Mouse (Mus musculus) bone marrow macrophage, adult 2 months (primary cell): ENCODE results near the gene Cdk18.

Source experiments
- CTCF ChIP-seq: IDR thresholded peaks from 2 replicates; pipeline ENCODE4 v1.5.1; 2012; ENCODE audit warnings: low read depth, mild to moderate bottlenecking, low read length, moderate library complexity
- POLR2A ChIP-seq: IDR thresholded peaks from 2 replicates; pipeline ENCODE4 v1.6.1; 2012; ENCODE audit warnings: mild to moderate bottlenecking, low read depth, low read length, borderline replicate concordance

DNA sequence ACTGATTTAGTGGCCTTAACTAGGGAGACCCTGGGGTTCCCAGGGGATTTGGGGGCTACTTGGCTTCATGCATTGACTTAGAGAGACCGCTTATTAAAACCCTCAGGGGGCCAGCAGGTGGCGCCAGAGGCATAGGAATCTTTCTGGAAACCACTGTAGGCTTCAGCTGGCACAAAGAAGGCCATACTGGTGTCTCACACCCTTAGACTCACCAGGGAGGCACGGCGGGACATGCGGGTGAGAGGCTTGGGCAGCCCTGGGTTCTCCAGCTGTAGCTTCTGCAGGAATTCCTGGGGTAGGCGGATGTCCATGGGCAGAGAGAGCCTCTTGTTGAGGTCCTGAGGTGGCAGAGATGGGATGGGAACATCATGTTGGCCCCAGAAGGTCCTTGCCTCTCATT lies 18.2 kb downstream of the Cdk18 start:
- TF ChIP-seq POLR2A (no peak), CTCF (peak; percentile 85)
